Mouse (Mus musculus) G1E (cell line): ENCODE measurements around the gene Atp1a1. TPM values are rescaled to one million over a fixed set of nuclear protein-coding genes. Genes with fewer than 3 reads are reported as not detected.

ENCODE experiments used
- ATAC-seq: 2 replicates; pipeline ENCODE4 v1.8.0; 2016; ENCODE audit warnings: mild to moderate bottlenecking; ENCODE audit not compliant: insufficient number of reproducible peaks, poor library complexity, low FRiP score, severe bottlenecking; ENCODE audit errors: extremely low read depth
- DNase-seq: peaks from one replicate; pipeline ENCODE4 v3.0.0; 2012; ENCODE audit warnings: low spot score
- H3K27me3 ChIP-seq: 2 replicates; pipeline ENCODE4 v1.6.1; 2012; ENCODE audit warnings: mild to moderate bottlenecking, low read length, inconsistent platforms; ENCODE audit not compliant: insufficient read depth
- H3K36me3 ChIP-seq: replicated peaks from 2 replicates; pipeline ENCODE3; 2012; ENCODE audit warnings: mild to moderate bottlenecking, inconsistent platforms
- H3K4me1 ChIP-seq: 2 replicates; pipeline ENCODE4 v1.6.1; 2012; ENCODE audit warnings: low read depth, low read length, inconsistent platforms, mixed read lengths; ENCODE audit not compliant: insufficient read depth
- H3K4me3 ChIP-seq: 2 replicates; pipeline ENCODE4 v1.5.1; 2012; ENCODE audit warnings: low read depth, mild to moderate bottlenecking, inconsistent platforms, low read length, moderate library complexity, mixed read lengths
- H3K9me3 ChIP-seq: replicated peaks from 2 replicates; pipeline ENCODE4 v1.6.1; 2012; ENCODE audit warnings: inconsistent platforms
- CTCF ChIP-seq: IDR thresholded peaks from 2 replicates; pipeline ENCODE4 v1.5.1; 2012; ENCODE audit warnings: low read depth, low read length, inconsistent platforms, mixed read lengths
- GATA1 ChIP-seq: IDR thresholded peaks from 2 replicates; pipeline ENCODE4 v1.6.1; 2012; ENCODE audit warnings: borderline replicate concordance, low read length, inconsistent platforms, mixed read lengths
- GATA2 ChIP-seq: IDR thresholded peaks from 2 replicates; pipeline ENCODE4 v1.6.1; 2012; ENCODE audit warnings: low read depth, low read length, inconsistent platforms, borderline replicate concordance
- POLR2AphosphoS5 ChIP-seq: IDR thresholded peaks from 2 replicates; pipeline ENCODE4 v1.6.1; 2012; ENCODE audit warnings: low read depth, low read length, inconsistent platforms; ENCODE audit not compliant: insufficient replicate concordance
- TAL1 ChIP-seq: conservative IDR thresholded peaks from 2 replicates; pipeline ENCODE4 v1.6.1; 2012; ENCODE audit warnings: low read depth, low read length, inconsistent platforms, mixed read lengths
- polyA plus RNA-seq: library from polyadenylated mRNA; stranded (reverse); fragments of >175 nt; gene quantifications from 2 replicates; pipeline ENCODE4 v1.2.3, GENCODE M21; 2012
- total RNA-seq, 2 experiments: library from RNA; stranded (forward) in 1 of 2; stranded (reverse) in 1 of 2; fragments of 200-1000 nt in 1 of 2; fragments of >200 nt in 1 of 2; fragmentation: Nextera tagmentation in 1 of 2; gene quantifications; 2 replicates each; pipeline ENCODE4 v1.2.3; 2014 to 2017

Atp1a1 gene
- total and polyA plus RNA-seq, 3 experiments, result 49.3 to 187 (median 71.8) TPM

- H3K9me3 ChIP-seq, result no peaks in the 10 kb centered on the region
- peaks cover 3% of the 10 kb centered on the region; the same call in 1 of the 2 replicates for H3K4me1 ChIP-seq
- H3K27me3 ChIP-seq, result no peaks in the 10 kb centered on the region
- ATAC-seq, result no peak
- peaks cover 100% of the 10 kb centered on the region for H3K36me3 ChIP-seq
- TF ChIP-seq GATA2 (no peak), POLR2AphosphoS5 (no peak), TAL1 (no peak), CTCF (no peak)
- no peak overlapping the region for H3K4me3 ChIP-seq
- no peak for DNase-seq
These were observed 16.2 kb downstream of the Atp1a1 start for GRCm38 (mm10) chr3:101588299-101588698.

- Histone ChIP-seq H3K36me3 (peaks cover 100% of the 10 kb centered on the region), H3K9me3 (no peaks in the 10 kb centered on the region), H3K4me3 (no peak overlapping the region), H3K4me1 (peaks cover 3% of the 10 kb centered on the region; the same call in 1 of the 2 replicates), H3K27me3 (no peaks in the 10 kb centered on the region)
- ATAC-seq (no peak), DNase-seq (no peak)
- no peak for TF ChIP-seq GATA1
- TF ChIP-seq CTCF, result no peak
- TF ChIP-seq GATA2, result no peak
- no peak for TF ChIP-seq POLR2AphosphoS5
- no peak for TF ChIP-seq TAL1
These were observed 17.7 kb downstream of the Atp1a1 start for GRCm38 (mm10) chr3:101586794-101587193.

GRCm38 (mm10) chr3:101578072-101578471 lies 26.4 kb downstream of the Atp1a1 start:
- Histone ChIP-seq H3K4me3 (no peak overlapping the region), H3K9me3 (no peaks in the 10 kb centered on the region), H3K27me3 (no peaks in the 10 kb centered on the region), H3K36me3 (peaks cover 88% of the 10 kb centered on the region), H3K4me1 (peaks cover 6% of the 10 kb centered on the region)
- no peak for DNase-seq
- TF ChIP-seq TAL1 (no peak), GATA1 (no peak)
- ATAC-seq, result no peak

GRCm38 (mm10) chr3:101577361-101577760 lies 27.1 kb downstream of the Atp1a1 start:
- TF ChIP-seq CTCF, result no peak
- TF ChIP-seq POLR2AphosphoS5, result no peak
- no peak for TF ChIP-seq GATA1
- TF ChIP-seq GATA2, result no peak
- no peak for TF ChIP-seq TAL1
- no peak for ATAC-seq
- Histone ChIP-seq H3K36me3 (peaks cover 81% of the 10 kb centered on the region), H3K4me3 (no peak overlapping the region), H3K9me3 (no peaks in the 10 kb centered on the region), H3K4me1 (peaks cover 8% of the 10 kb centered on the region), H3K27me3 (no peaks in the 10 kb centered on the region)
- no peak for DNase-seq

GRCm38 (mm10) chr3:101575527-101576085 lies 28.9 kb downstream of the Atp1a1 start:
- ATAC-seq, result no peak
- TF ChIP-seq GATA1, result no peak
- no peak for TF ChIP-seq CTCF
- no peak for TF ChIP-seq TAL1
- TF ChIP-seq POLR2AphosphoS5, result no peak
- TF ChIP-seq GATA2, result no peak
- peaks cover 64% of the 10 kb centered on the region for H3K36me3 ChIP-seq

GRCm38 (mm10) chr3:101574463-101575193 lies 29.9 kb downstream of the Atp1a1 start:
- Histone ChIP-seq H3K27me3 (no peaks in the 10 kb centered on the region), H3K4me3 (no peak overlapping the region), H3K36me3 (peaks cover 54% of the 10 kb centered on the region), H3K9me3 (no peaks in the 10 kb centered on the region), H3K4me1 (peaks cover 23% of the 10 kb centered on the region)
- no peak for TF ChIP-seq GATA1
- no peak for TF ChIP-seq CTCF
- TF ChIP-seq TAL1, result no peak
- no peak for TF ChIP-seq POLR2AphosphoS5
- no peak for TF ChIP-seq GATA2
- ATAC-seq, result no peak; the same call in 1 of the 2 replicates
- DNase-seq, result no peak

More at GRCm38 (mm10) chr3:101575527-101576085, 28.9 kb downstream of the Atp1a1 start:
- H3K27me3 ChIP-seq, result no peaks in the 10 kb centered on the region
- peaks cover 14% of the 10 kb centered on the region for H3K4me1 ChIP-seq
- no peaks in the 10 kb centered on the region for H3K9me3 ChIP-seq
- no peak overlapping the region for H3K4me3 ChIP-seq
- no peak for DNase-seq
